Mouse (Mus musculus): ENCODE measurements around the gene Dtnbp1.

The Dtnbp1 gene

DNA sequence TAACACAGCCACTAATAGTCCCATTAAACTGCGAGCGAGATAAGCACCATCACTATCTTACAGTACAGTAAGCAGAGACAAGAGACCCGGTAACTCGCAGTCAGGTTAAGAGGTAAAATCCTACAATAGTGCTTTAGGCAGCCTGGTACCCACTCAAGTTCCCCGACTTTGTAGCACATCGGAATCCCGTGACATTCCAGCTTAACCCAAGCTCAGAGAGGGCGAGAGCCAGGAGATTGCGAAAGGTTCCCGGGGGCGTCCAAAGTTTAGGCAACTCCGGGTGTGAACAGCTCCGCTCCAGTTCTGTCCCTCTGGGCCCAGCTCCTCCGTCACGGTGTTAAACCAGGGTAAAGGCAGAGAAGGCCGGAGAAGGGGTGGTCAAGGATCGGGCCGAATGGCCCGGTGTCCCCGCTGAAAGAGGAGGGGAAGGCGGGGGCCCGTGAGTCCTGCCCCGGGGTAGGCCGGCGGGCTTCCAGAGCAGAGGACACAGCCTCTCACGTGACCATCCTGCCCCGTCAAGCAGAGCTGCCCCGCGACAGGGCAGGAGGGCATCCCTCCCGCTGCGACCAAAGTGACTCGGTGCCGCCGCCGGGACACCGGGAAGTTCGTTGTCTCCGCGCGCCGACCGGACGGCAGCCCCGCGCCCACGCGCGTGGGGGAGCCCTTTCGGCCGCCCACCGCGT lies 578 bp downstream of the Dtnbp1 start:
- DNase-seq (ENCODE audit: low spot score in 2 of 2): peak; percentile 11 to 23

DNA sequence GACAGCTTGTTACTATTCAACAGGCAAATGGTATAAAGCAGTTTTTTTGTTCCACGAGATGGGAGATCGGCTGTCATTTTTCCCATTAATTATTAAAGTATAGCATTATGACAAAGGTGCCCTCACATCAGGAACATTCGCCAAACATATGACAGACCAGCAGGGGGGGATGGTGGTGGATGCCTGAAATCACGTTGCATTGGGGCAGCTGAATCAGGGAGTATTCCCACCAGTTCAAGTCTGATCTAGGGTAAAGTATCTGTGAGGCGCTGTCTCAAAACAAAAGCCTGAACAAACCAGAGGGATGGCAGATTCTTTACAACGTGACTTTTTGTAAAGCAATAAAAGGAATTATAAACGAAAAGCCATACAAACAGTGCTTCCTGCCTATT lies 1.1 kb downstream of the Dtnbp1 start:
- no peak for DNase-seq (ENCODE audit: low spot score in 2 of 2)

DNA sequence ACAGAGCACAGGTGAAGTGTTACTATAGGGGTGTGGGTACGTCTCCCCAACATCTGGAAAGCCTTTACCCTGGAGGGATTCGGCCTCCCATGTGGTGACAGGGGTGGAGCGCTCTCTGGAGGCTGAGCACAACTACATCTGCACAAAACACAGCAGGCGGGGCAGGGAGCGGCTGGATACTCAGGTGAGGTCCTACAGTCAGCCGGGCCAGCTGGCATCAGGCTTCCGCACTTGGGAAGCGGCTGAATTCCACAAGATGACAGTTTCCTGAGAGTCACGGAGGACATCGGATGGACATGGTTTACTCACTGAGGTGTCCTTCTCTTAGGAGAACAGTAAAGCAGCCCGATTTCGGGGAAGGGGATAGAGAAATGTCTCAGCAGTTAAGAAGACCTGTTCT lies 2.7 kb downstream of the Dtnbp1 start:
- no peak for DNase-seq (ENCODE audit: low spot score in 2 of 2)

DNA sequence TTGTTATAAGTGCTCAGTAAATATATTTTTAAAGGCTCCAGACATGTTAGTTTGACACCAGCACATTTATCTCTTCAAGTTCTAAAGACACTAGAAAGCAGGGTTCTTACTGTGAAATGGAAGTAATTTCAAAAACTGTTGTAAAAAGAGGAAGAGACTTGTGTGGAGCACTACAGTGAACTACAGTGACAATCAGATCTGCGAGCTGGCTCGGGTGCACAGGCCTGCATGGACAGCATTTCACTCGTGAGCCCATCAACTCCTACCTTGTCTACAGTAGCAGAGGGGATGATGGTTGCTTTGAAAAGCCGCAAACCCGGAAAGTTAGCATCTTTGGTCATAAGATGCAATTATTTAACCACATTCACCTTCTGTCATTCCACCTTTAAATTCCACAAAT lies 5.6 kb downstream of the Dtnbp1 start:
- no peak for DNase-seq (ENCODE audit: low spot score in 2 of 2)

DNA sequence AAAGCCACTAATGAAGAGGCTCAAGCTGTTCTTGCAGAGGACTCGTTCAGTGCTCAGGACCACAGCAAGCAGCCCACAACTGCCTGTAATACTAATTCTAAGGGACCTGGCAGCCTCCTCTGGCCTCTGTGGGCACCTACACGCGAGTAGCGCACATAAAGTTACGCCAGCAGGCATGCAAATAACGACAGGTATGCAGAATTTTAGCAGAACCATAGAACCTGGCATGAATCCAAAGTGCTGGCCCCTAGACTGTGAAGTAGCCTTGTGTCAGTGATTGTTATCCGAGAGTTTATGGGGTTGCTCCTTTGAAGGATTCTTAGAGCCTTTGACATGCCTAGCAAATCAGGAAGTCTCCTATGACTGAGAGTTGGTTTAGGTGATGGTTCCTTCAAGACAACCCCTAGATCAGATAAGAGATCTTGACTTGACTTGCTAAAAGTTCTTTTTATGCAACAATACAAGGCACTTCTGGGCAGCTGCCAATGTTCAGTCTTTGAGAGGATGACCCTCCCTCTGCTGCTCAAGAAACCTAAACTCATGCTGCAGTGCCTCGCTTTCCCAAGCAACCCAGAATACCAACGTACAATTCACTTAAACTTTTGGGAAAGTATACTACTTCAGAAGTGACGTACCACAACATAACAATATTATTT lies 9.3 kb downstream of the Dtnbp1 start:
- DNase-seq (ENCODE audit: low spot score in 2 of 2): no peak

DNA sequence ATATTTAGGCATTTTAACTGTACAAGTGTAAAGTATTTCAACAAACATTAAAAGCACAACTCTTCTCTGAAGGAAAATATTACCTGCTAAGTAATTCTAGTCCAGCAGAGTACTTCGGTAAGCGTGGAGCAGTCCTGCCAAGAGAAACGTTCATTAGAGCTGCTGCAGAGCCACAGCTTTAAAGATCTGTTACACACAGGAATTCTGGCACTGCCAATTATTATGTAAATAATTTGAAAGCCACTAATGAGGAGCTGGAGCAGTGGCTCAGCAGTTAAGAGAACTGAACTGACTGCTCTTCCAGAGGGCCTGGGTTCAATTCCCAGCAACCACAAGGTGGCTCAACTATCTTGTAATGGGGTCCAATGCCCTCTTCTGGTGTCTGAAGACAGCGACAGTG lies 10.0 kb downstream of the Dtnbp1 start:
- DNase-seq (ENCODE audit: low spot score in 2 of 2): no peak

DNA sequence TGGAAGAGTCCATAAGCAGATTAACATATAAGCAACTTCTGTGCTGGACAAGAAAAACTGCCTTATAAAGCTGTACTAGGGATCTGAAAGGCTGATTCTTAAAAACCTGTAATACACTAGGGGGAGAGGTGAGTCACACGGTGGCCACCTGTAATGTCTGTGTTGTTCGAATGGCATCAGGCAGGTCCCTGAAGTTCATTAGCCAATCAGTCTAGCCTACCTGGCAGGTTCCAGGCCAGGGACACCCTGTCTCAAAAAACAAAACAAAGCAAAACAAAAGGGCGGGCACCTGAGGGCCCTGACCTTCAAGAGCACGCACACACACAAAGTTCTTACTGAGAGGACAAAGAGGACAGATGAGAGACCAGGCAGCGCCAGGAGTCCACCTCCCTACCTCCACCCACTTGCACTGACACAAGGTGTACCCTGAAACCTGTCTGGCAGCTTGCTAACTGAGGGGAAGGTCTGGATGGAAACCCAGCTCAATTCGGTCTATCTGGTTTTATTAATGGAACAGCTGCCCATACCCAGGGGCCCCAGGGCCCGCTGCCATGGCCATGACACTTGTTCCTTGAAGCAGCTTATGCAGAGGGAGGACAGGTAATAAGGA lies 11.8 kb downstream of the Dtnbp1 start:
- DNase-seq (ENCODE audit: low spot score in 2 of 2): no peak

DNA sequence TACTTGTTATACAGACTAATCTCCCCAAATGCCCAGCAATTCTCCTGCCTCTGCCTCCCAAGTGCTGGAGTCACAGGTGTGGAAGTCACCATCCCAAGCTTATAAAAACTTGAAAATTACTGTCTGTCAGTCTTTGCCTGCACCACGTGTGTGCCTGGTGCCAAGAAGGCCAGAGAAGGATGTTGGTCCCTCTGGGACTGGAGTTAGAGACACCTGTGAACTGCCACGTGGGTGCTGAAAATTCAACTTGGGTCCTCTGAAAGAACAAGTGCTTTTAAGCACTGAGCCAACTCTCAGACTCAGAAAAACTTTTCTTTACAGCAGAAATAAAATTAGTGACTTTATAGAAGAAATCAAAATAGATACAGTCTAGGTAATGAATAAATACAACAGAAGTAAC lies 15.6 kb downstream of the Dtnbp1 start:
- no peak for DNase-seq (ENCODE audit: low spot score in 2 of 2)

DNA sequence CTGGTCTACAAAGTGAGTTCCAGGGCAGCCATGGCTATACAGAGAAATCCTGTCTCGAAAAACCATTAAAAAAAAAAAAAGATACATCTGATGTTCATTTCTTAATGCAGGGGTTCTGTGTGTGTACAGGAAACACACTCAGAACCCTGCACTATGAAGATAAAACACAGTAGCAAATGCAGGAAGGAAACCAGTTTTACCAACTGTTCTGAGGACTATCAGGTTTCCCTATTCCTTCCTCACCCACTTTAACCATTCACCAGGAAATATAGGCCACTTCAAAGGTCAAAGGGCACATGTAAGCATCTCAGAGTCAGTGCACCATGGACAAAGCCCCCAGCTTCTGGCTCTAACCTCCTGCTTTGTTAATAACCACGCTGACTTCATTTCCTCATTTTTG lies 16.6 kb downstream of the Dtnbp1 start:
- DNase-seq (ENCODE audit: low spot score in 2 of 2): no peak

DNA sequence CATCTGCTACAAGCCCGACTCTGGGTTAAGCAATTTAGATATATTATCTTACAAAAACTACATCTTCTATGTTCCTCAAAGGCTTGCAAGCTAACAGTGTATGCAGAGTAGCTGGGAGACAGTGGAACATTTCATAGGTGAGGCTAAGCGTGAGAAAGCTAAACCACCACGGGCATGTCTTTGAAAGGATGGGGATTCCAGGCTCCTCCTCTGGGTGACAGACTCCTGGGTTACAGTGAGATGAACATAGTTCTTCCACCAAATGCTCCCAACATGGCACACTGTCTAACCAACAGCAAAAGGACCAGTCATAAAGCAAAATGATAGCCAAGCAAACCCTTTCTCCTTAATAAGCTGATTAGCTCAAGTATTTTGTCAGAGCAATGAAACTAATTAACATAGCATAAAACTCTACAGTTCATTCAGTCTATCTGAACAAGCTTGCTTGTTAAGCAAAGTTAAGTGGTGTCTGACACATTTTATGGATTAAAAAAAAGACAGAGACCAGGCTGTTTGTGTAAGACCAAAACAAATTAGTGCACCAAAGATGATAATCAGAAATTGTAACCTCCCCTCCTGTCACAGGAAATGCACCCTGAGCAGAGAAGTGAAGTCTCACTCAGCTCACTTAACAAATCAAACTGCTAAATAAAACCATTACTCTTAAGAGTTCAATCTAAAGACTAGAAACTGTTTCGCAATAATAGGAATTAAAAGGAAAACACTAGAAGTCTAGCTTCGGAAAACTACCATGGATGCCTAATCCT lies 18.1 kb downstream of the Dtnbp1 start:
- no peak for DNase-seq (ENCODE audit: low spot score in 2 of 2)

DNA sequence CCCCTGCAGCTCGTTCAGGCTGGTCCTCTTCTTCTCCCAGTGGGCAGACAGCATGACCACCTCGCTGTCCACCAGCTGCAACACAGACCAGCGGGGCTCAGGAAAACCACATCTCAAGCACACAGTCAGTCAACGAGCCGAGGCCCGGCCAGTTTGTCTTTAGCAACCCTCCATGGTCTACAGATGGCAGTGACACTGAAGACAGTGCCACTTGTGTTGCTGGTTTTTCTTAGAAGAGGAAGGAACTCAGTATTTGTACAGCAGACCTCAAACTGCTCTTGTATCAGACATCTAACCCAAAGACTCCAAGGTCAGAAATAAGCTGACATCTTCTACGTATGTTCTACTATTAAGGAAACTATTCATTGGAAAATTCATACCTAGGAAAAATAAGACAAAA lies 19.1 kb downstream of the Dtnbp1 start:
- DNase-seq (ENCODE audit: low spot score in 2 of 2): no peak

DNA sequence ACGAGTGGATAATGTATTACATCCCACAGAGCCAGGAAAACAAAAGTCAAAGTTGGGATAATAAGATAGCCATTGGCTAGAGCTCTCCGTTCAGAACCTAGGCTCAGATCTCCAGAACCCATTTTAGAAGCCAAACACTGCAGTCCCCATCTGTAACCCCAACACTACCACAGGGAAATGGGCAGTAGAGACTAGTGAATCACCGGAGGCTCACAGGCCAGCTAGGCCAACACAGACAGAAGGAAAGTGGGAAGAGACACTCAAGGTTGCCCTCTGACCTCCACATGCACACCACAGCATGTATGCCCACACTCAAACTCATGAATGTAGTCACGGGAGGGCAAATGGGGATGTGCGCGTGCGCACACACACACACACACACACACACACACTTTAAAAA lies 22.5 kb downstream of the Dtnbp1 start:
- no peak for DNase-seq (ENCODE audit: low spot score in 2 of 2)

DNA sequence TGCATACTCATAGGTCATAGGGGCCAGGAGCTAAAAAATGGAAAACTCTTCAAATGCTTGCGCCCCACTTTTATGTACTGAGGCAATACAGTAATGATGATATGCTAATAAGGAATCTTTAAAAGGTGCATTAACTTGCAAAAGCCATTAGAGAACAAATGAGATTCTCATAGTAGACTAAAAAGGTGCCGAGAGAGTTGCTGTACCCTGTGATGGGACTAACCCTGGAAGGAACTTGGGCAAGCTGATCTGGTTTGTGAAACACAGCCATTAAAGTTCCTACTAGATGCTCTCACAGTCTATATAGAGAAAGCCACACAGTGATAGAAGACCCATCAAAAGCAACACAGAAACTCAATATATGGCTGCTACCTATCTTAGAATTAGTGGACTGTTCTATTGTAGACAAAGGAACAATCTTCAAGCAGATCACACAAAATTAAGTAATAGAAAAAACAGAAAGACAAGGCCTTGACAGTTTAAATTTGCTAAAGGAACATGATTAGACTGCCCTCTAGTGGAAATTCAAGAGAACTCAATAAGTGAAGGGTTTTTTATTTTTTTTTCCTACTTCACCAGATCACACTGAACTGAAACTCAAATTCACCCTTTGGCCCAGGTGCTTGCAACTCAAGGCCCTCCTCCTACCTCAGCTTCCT lies 24.3 kb downstream of the Dtnbp1 start:
- DNase-seq (ENCODE audit: low spot score in 2 of 2): no peak

DNA sequence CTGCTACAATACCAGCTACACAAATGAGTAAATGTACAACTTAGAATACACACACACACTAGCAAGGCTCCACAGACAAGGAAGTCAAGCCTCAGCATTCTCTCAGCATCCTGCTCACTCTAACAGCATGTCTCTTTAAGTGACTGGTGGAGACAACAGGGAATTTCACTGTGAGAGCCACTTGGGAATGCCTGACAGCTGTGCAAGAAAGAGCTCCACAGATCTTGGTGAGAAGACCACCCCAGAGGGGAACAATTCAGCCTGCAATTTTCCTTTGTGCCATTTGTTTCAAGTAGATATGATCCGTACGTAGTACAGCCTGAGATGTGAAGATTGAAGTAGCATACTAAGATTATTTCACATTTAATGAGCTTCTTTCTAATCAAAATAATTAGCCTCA lies 24.9 kb downstream of the Dtnbp1 start:
- DNase-seq (ENCODE audit: low spot score in 2 of 2): no peak

DNA sequence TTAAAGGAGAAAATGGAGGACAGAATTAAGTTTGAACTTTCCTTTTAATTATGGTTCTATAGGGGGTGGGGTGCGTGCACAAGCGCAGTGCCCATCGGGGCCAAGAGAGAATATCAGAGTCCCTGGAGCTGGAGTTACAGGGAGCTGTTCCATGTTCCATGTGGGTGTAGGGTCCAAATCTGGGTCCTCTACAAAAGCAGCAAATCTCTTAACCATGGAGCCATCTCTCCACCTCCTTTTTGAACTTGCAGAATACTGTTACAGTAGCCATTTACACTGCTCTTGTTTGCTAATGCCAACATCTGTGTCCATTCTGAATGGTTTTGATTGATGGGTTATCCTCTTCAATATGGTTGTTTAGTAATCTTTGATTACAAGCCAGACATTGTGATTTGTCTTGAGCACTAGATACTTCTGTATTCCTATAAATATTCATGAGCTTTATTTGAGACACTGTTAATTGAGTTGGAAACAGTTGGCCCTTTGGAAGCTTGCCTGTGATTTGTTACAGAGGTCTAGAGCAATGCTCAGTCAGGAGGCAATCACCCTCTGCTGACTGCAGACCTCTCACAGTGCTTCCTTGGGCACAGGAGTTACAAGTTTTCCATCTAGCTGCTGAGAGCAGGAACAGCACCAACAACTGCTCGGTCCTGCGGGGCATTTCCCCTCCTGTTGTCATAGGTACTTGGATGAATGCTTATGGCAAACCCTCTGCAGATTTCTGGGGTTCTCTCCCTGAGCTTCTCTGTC lies 41.2 kb downstream of the Dtnbp1 start:
- no peak for DNase-seq (ENCODE audit: low spot score in 2 of 2)

DNA sequence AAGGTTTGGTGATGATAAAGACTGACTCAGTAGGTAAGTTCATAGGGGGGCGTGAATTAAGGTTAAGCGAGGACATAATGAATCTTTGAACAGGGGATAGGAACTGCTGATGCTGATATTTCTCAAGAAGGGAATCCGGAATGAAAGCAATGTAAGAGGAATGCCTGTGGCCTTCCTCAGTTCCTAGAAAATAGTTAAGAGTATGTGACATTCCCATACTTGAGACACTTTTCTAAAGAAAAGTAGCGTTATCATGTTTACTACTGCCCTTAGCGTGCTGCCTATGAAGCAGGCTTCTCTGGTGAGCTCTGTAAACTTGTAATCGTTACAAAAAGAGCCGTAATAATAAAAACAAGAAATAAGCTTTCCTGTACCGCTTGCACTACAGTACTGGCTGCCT lies 44.9 kb downstream of the Dtnbp1 start:
- DNase-seq (ENCODE audit: low spot score in 2 of 2): no peak

DNA sequence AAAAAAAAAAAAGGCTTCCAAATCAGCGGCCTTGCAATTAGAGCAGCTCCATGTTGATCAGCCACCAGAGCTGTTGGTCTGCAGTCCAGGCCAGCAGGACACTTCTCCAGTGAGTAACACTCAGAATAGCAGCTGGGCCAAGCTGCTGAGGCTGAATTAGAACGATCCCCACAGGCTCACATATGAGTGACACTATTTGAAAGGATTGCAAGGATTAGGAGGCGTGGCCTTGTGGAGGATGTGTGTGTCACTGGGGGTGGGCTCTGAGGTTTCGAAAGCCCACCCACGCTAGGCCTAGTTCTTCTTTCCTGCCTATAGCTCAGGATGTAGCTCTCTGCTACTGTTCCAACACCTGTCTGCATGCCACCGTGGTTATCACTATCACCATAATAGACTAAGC lies 46.2 kb downstream of the Dtnbp1 start:
- no peak for DNase-seq (ENCODE audit: low spot score in 2 of 2)

DNA sequence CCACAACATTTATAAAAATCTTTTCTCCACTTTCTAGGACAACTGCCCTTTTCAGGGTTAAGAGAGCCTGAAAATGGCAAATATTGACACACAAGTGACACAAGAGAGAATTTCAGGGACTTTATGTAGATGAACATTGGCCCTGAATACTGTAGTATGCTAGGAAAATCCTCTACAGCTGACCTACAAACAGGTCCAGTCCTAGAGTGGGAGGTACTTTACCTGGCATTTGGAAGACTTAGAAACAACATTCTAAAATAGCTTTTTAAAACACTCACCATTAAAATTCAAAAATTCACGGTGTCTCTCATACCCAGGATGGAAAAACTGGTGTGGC lies 47.7 kb downstream of the Dtnbp1 start:
- no peak for DNase-seq (ENCODE audit: low spot score in 2 of 2)

DNA sequence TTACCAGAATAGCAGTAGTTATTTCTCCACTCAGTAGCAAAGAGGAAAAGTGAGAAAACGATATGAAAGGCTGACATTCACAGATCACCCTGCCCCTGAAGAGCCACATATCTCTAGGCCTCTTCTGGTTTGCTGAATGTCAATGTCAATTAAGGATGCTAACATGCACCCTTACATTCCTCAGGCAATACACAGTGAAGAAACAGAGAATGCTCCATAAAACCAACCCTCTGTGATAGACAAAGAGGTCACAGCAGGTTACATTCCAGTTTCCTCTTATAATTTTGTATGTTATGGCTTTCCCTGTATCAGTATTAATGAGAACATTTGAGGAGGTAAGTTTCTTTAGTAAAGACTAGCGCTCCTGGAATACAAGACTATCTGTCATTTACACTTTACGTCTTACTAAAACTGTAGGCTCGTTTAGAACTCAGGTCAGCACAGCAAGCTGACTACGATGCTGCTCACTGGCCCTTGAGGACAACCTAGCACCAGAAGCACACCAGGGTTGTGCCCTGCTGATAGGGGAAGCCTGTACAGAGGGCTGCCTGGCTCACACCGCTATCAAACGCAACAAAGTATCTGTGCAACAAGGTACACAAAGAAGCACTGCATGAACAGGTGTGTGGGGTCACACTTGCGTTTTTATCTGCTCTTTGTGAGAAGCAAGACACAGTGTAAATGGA lies 48.3 kb downstream of the Dtnbp1 start:
- DNase-seq (ENCODE audit: low spot score in 2 of 2): no peak

DNA sequence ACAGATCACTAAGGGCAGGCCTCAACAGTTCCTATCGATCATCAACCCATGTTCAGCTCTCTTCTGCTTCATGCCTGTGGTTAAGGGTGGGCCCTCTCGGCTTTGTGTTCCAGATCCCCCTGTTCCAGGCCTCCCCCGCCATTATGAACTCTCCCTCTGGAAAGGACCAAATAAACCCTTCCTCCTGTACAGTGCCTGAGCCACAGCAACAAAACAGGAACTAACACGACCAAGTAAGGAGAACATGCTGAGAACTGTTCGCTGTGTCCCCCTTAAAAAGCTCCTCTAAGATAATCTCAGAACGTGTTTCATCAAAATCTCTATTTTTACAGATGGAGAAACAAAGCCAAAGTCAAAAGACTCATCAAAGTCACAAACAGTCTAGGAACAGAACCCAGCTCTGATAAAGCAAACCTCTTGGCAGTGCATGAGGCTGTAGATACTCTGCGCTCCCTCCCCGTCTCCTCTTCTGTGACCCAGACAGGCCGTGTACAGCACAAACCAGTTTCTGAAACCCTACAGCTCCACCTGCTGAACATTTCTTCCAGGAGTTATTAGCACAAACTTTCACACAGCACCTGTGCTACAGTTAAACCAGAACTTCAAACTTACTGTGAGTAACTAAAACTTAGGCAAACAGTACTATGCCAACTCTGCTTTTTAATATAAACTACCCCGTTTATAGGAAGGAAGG lies 49.4 kb downstream of the Dtnbp1 start:
- no peak for DNase-seq (ENCODE audit: low spot score in 2 of 2)

All from right cerebral cortex, postnatal 36 days (tissue).